Mouse (Mus musculus): ENCODE results near the gene Spag6. TPM values are rescaled to one million over a fixed set of nuclear protein-coding genes. Genes with fewer than 3 reads are reported as not detected.

Gene Spag6
- total and polyA plus RNA-seq, 3 experiments = 0.10 TPM; not detected in 2

Other genes with a start within 250 kb of the Spag6 start
- 42.9 and 47.0 TPM in 2 replicates for gene Commd3, start 21.6 kb upstream of the Spag6 start, total RNA-seq (2012; rRNA removed)
- gene Commd3, start 21.6 kb upstream of the Spag6 start, polyA plus RNA-seq (2012; ENCODE audit: insufficient read depth in 1 of 2, insufficient read length in 2 of 2, low read depth in 1 of 2, low replicate concordance in 2 of 2, missing spikeins in 1 of 2) = 10 to 100 TPM in 1 of 2 experiments, not detected in 1; 70.7 TPM
- gene Bmi1, start 17.0 kb upstream of the Spag6 start, total RNA-seq (2012; rRNA removed) = 65.8 and 66.5 TPM in 2 replicates
- 10 to 100 TPM in 1 of 2 experiments, not detected in 1; 68.1 TPM for gene Bmi1, start 17.0 kb upstream of the Spag6 start, polyA plus RNA-seq (2012; ENCODE audit: insufficient read depth in 1 of 2, insufficient read length in 2 of 2, low read depth in 1 of 2, low replicate concordance in 2 of 2, missing spikeins in 1 of 2)

Data from MEL (cell line).